Mouse (Mus musculus) spleen, postnatal 10 days (tissue): Measurements from ENCODE around the gene 2310057J18Rik.
"Not testable (repeated sequence)": the region's sequence is repeated elsewhere in the genome, so short reads cannot be mapped to it uniquely, and the experiment has no call there.

Source experiments
- DNase-seq, 2 experiments: peaks; one replicate each; pipeline ENCODE4 v3.0.0; 2021 to 2022; ENCODE audit warnings: low spot score in 2 of 2

2310057J18Rik gene

GRCm38 (mm10) chr10:28986203-28986602 is at the start of gene 2310057J18Rik:
Gene 2310057J18Rik (minus strand): TSS chr10:28986303.
- DNase-seq, result no peak

GRCm38 (mm10) chr10:29029960-29030359 is 43.9 kb upstream of the 2310057J18Rik start:
- not testable (repeated sequence) for DNase-seq

- DNase-seq, result no peak
Measured at GRCm38 (mm10) chr10:29019496-29020270, 33.6 kb upstream of the 2310057J18Rik start.

- no peak for DNase-seq
Measured at GRCm38 (mm10) chr10:28997776-28998175, 11.7 kb upstream of the 2310057J18Rik start.

GRCm38 (mm10) chr10:28988990-28989389 is 2.9 kb upstream of the 2310057J18Rik start:
- DNase-seq, result no peak

- no peak for DNase-seq
Measured at GRCm38 (mm10) chr10:28968189-28968588, 17.9 kb downstream of the 2310057J18Rik start.

- DNase-seq, result peak; percentile 6 to 57
Measured at GRCm38 (mm10) chr10:28955138-28955537, 31.0 kb downstream of the 2310057J18Rik start.

GRCm38 (mm10) chr10:28954515-28954914 is 31.6 kb downstream of the 2310057J18Rik start:
- no peak for DNase-seq
